Mouse (Mus musculus) ES-Bruce4 (cell line): ENCODE results near the gene Oprd1. TPM values are rescaled to one million over a fixed set of nuclear protein-coding genes. Genes with fewer than 3 reads are reported as not detected.

Source experiments
- H3K27ac ChIP-seq: 2 replicates; pipeline ENCODE4 v1.5.1; 2012; ENCODE audit warnings: low read length, inconsistent platforms; ENCODE audit not compliant: insufficient read depth
- H3K27me3 ChIP-seq: 2 replicates; pipeline ENCODE4 v1.6.1; 2012; ENCODE audit warnings: mild to moderate bottlenecking, low read length, inconsistent platforms; ENCODE audit not compliant: control insufficient read depth, poor library complexity, insufficient read depth, severe bottlenecking
- H3K36me3 ChIP-seq: 2 replicates; pipeline ENCODE4 v1.6.1; 2012; ENCODE audit warnings: inconsistent platforms, mild to moderate bottlenecking, low read length, moderate library complexity; ENCODE audit not compliant: control insufficient read depth, poor library complexity, insufficient read depth, severe bottlenecking
- H3K4me1 ChIP-seq: one replicate; pipeline ENCODE4 v1.8.1; 2011; ENCODE audit warnings: low read length; ENCODE audit not compliant: control insufficient read depth, insufficient read depth
- H3K4me3 ChIP-seq: 2 replicates; pipeline ENCODE4 v1.5.1; 2011; ENCODE audit warnings: low read depth, mild to moderate bottlenecking, low read length
- H3K9ac ChIP-seq: 2 replicates; pipeline ENCODE4 v1.6.1; 2012; ENCODE audit warnings: low read depth, mild to moderate bottlenecking, inconsistent platforms; ENCODE audit not compliant: poor library complexity, severe bottlenecking
- H3K9me3 ChIP-seq: replicated peaks from 2 replicates; pipeline ENCODE4 v1.6.1; 2012; ENCODE audit warnings: mild to moderate bottlenecking, low read length, inconsistent platforms; ENCODE audit not compliant: control insufficient read depth, poor library complexity, insufficient read depth, severe bottlenecking
- CTCF ChIP-seq: IDR thresholded peaks from one replicate; pipeline ENCODE4 v1.8.1; 2011; ENCODE audit warnings: low read depth, low read length
- EP300 ChIP-seq: IDR thresholded peaks from 2 replicates; pipeline ENCODE4 v1.6.1; 2011; ENCODE audit warnings: low read depth, low read length; ENCODE audit not compliant: insufficient read depth
- POLR2A ChIP-seq: IDR thresholded peaks from one replicate; pipeline ENCODE4 v1.8.1; 2011; ENCODE audit warnings: low read length; ENCODE audit not compliant: insufficient read depth
- polyA plus RNA-seq: library from polyadenylated mRNA; stranded (reverse); fragments of >200 nt; gene quantifications from 2 replicates; pipeline ENCODE4 v1.2.4, GENCODE M21; 2011; ENCODE audit warnings: low read depth; ENCODE audit not compliant: missing spikeins, insufficient read depth, insufficient read length

The Oprd1 gene
- polyA plus RNA-seq, 1 experiment: 0.54 TPM

- TF ChIP-seq POLR2A: no peak
- no peak for TF ChIP-seq CTCF
- no peak for TF ChIP-seq EP300
- Histone ChIP-seq H3K4me3 (no peak overlapping the region), H3K27me3 (no peaks in the 10 kb centered on the region), H3K9ac (no peak overlapping the region), H3K9me3 (no peaks in the 10 kb centered on the region), H3K36me3 (no peaks in the 10 kb centered on the region), H3K27ac (no peak overlapping the region), H3K4me1 (no peaks in the 10 kb centered on the region)
Observed at GRCm38 (mm10) chr4:132064550-132064949, 79.7 kb downstream of the Oprd1 start.

DNA sequence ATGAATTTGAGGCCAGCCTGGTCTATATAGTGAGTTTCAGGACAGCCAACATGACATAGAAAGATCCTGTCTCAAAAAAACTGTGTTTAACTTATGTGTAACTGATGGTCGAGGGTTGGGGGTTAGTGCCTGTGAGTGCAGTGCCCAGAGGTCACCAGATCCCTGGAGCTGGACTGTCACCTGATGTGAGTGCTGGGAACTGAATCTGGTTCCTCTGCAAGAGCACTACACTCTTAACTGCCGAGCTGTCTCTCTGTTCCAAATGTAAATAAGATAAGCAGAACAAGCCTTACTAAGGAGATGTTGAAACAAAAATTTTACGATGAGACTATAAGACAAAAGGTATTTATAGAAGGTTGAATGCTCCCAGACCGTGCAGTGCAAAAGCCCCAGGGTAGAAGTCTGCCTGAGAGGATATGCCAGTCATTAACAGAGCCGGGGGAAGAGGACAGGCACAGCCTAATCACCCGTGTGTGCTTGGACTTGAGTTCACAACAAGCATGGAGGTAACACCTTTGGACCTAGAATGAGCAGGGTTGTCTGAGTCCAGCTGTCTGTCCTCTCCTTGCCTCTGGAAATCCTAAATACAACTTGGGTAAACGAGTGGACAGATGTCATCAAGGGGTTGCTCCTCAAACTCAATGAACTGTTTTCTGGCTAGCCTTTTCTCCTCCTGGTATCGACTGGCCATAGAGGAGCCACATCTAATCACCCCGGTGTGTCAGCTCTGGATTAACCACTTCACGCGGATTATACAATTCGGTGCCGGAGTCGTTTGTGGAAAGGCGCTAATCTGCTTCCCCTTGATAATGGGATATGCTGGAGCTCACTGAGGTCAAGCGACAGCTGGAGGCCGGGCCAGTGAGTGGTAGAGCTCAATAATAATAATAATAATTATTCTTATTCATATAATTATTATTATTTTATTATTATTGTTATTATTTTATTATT, 81.1 kb downstream of the Oprd1 start:
- Histone ChIP-seq H3K9ac (no peak overlapping the region), H3K27me3 (no peaks in the 10 kb centered on the region), H3K4me1 (no peaks in the 10 kb centered on the region), H3K27ac (no peak overlapping the region), H3K4me3 (no peak overlapping the region), H3K36me3 (no peaks in the 10 kb centered on the region), H3K9me3 (no peaks in the 10 kb centered on the region)
- TF ChIP-seq CTCF (no peak), EP300 (no peak), POLR2A (no peak)

DNA sequence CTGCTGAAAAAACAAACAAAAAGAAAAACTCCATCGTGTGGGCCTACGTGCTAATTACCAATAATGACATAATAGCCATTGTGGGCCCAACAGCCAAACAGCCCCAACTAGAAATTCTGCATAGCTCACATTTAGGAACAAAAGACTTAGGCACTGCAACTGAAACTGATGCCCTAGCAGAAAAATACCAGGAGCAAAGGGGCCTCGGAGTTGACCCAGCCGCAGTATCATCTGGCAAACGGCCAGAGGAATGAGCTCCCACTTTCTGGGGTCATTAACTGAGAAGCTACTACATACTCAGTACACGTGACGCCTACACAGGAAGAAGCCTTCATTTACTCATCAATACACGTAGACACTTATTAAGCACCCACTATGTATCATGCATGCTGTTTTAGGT, 82.0 kb downstream of the Oprd1 start:
- Histone ChIP-seq H3K27me3 (no peaks in the 10 kb centered on the region), H3K36me3 (no peaks in the 10 kb centered on the region), H3K9ac (no peak overlapping the region), H3K4me3 (no peak overlapping the region), H3K9me3 (no peaks in the 10 kb centered on the region), H3K27ac (no peak overlapping the region), H3K4me1 (no peaks in the 10 kb centered on the region)
- no peak for TF ChIP-seq CTCF
- TF ChIP-seq EP300: no peak
- TF ChIP-seq POLR2A: no peak

Other genes with a start within 250 kb of the Oprd1 start
- not detected in 2 replicates for gene Tmem200b, start 222.7 kb downstream of the Oprd1 start, polyA plus RNA-seq
- gene Gm10300, start 69.8 kb downstream of the Oprd1 start, polyA plus RNA-seq: not detected in 2 replicates
- 61.8 and 68.8 TPM in 2 replicates for gene Epb41, start 69.2 kb downstream of the Oprd1 start, polyA plus RNA-seq
- 88.7 and 91.1 TPM in 2 replicates for gene Ythdf2, start 67.8 kb upstream of the Oprd1 start, polyA plus RNA-seq
- gene Gmeb1, start 117.1 kb upstream of the Oprd1 start, polyA plus RNA-seq: 23.8 and 25.9 TPM in 2 replicates
- gene Taf12, start 129.9 kb upstream of the Oprd1 start, polyA plus RNA-seq: 34.3 and 35.2 TPM in 2 replicates
- gene Rab42, start 158.9 kb upstream of the Oprd1 start, polyA plus RNA-seq: 0.90 TPM in 1 of 2 replicates, not detected in the other
- 35.2 and 36.1 TPM in 2 replicates for gene Trnau1ap, start 185.1 kb upstream of the Oprd1 start, polyA plus RNA-seq
- gene Rcc1, start 209.1 kb upstream of the Oprd1 start, polyA plus RNA-seq: 78.8 and 83.1 TPM in 2 replicates